Mouse (Mus musculus) testis, adult 2 months (tissue): ENCODE results near the gene Mia. TPM values are rescaled to one million over a fixed set of nuclear protein-coding genes. Genes with fewer than 3 reads are reported as not detected.
A peak's percentile ranks its signal among the peaks of the same experiment; 100 is the strongest.

Experiments used
- H3K27ac ChIP-seq: fragments of 200-500 bp; 2 replicates; pipeline ENCODE4 v1.5.1; 2012; ENCODE audit warnings: low read depth, low read length; ENCODE audit not compliant: control insufficient read depth, insufficient read depth
- H3K27me3 ChIP-seq: fragments of 200-500 bp; 2 replicates; pipeline ENCODE4 v1.6.1; 2012; ENCODE audit warnings: mild to moderate bottlenecking, low read length, moderate library complexity; ENCODE audit not compliant: control insufficient read depth, insufficient read depth
- H3K36me3 ChIP-seq: fragments of 200-500 bp; 2 replicates; pipeline ENCODE4 v1.6.1; 2012; ENCODE audit warnings: mild to moderate bottlenecking, low read length; ENCODE audit not compliant: control insufficient read depth, insufficient read depth
- H3K4me1 ChIP-seq: fragments of 200-500 bp; 2 replicates; pipeline ENCODE4 v1.6.1; 2012; ENCODE audit warnings: low read length; ENCODE audit not compliant: control insufficient read depth, insufficient read depth
- H3K4me3 ChIP-seq: fragments of 200-500 bp; 2 replicates; pipeline ENCODE4 v1.5.1; 2012; ENCODE audit warnings: low read depth, mild to moderate bottlenecking, low read length, moderate library complexity, mixed read lengths; ENCODE audit not compliant: control insufficient read depth
- CTCF ChIP-seq: fragments of 200-500 bp; IDR thresholded peaks from 2 replicates; pipeline ENCODE4 v1.5.1; 2012; ENCODE audit warnings: low read depth, mild to moderate bottlenecking, inconsistent platforms, low read length, moderate library complexity; ENCODE audit not compliant: control insufficient read depth, insufficient read depth, insufficient replicate concordance
- POLR2A ChIP-seq: fragments of 200-500 bp; IDR thresholded peaks from 2 replicates; pipeline ENCODE4 v1.6.1; 2012; ENCODE audit warnings: low read depth, mild to moderate bottlenecking, inconsistent platforms, low read length, moderate library complexity; ENCODE audit not compliant: control insufficient read depth
- polyA plus RNA-seq: library from polyadenylated mRNA; depleted of rRNA; stranded (reverse); fragments of >200 nt; gene quantifications from 2 replicates; pipeline ENCODE4 v1.2.3, GENCODE M21; 2012

Gene Mia
- polyA plus RNA-seq, 1 experiment = 6.9 TPM

DNA sequence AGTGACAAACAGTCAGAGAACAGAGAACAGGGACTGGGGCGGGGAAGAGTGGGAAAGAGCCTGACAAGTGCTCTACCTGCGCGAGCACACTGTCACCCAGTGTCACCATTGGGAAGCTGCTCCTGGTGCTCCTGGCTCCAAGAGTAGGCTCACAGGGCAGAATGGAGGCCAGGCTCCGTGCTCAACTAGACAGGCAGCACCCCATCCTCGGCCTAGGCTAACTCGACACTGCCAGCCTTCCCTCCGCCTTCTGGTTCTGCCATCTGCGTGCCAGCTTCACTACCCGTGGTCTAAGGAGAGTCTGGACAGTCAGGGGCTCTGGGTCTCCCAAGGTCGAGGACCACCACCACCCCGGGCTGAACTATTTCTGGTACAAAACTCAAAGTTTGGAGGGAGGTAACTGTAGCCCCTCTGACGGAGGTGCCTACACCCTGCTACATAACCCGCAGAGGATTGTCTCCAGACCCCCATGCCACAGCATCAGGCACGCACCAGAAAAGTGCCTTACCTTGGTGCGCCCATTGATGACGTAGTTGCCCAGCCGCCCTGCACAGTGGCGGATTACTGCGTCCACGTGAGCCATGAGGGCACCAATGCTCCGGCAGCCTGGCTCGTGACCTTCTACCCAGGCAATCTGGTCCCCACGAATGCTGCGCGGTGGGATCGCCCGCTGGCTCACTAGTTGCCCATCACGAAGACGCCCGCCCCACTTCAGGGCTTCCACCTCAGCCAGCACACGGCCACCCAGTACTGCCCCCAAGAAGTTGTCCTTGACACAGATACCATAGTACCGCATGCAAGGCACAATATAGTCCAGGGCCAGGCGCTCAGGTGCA is 16.6 kb downstream of the Mia start:
- H3K27ac ChIP-seq = no peak overlapping the region
- TF ChIP-seq POLR2A = no peak
- TF ChIP-seq CTCF = no peak
- no peaks in the 10 kb centered on the region for H3K27me3 ChIP-seq
- H3K4me1 ChIP-seq = peaks cover 27% of the 10 kb centered on the region
- peak overlapping the region; percentile 87 for H3K4me3 ChIP-seq
- H3K36me3 ChIP-seq = peaks cover 2% of the 10 kb centered on the region

DNA sequence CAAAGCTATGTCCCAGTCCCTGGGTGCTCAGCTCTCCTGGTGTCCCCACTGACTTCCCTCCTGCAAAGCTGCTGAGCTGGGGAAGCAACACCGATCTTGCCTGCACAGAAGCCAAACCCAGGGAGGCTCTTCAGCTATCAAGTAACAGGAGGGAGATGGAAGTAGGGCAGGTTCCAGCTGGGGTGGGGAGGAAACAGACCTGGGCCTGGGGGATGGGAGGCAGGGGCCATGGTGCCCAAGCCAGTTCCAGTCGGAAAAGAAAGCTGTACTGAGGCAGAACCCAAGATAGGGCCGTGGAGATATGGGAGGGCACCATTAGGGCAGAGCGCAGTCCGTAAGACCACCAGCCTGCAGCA is 17.5 kb downstream of the Mia start:
- Histone ChIP-seq H3K27me3 (no peaks in the 10 kb centered on the region), H3K4me1 (peaks cover 26% of the 10 kb centered on the region), H3K36me3 (peaks cover 2% of the 10 kb centered on the region), H3K27ac (no peak overlapping the region), H3K4me3 (no peak overlapping the region; the same call in 1 of the 2 replicates)
- TF ChIP-seq POLR2A = no peak
- no peak for TF ChIP-seq CTCF

DNA sequence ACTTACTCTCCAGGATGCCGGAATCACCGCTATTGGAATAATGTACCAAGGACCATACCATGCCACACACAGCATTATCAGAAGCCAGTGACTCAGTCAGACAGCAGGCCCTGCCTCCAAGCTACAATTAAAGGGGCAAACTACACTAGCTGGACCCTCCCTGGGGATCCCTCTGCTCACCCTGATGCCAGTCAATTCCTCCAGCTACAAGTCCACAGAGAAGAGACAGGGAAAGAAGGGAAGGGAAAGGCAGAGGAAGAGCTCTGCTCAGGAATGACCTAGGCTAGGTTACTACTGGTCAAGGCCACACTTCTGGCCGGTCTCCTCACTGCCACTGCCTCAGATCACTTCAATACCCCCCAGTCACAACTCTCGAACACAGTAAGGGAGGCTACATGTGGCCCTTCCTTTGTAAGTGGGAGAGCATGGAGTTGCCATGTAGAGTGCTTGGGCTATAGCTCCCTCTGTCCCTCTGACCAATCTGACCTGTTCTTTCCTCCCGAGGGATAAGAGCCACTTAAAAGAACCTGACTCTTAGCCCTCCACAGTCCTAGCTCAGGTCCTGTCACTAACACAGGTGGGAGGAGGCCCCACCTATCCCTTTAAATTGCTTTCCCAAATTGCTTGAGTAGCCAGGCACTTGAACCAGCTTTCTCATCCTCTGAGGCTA is 18.0 kb downstream of the Mia start:
- Histone ChIP-seq H3K36me3 (peaks cover 2% of the 10 kb centered on the region), H3K27ac (no peak overlapping the region), H3K4me1 (peaks cover 24% of the 10 kb centered on the region), H3K4me3 (no peak overlapping the region), H3K27me3 (no peaks in the 10 kb centered on the region)
- TF ChIP-seq POLR2A (no peak), CTCF (no peak)

DNA sequence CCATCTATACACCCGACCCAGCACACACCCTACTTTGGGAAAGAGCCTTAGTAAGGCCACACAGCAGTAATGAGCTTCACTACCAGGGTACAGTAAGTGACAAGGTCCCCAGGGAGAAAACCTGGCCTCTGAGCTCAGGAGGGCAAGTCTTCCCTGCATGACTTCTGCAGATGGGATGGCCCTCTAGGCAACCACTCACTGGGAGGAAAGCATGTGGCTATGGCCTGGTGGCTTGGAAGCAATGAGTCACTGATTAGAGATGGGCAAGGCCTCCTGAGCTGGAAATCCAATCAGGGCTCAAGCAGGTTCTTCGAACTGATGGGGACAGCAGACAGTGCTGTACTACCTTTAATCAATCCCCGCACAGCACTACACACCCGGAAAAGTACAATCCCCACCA is 19.2 kb downstream of the Mia start:
- H3K27me3 ChIP-seq = no peaks in the 10 kb centered on the region
- no peak overlapping the region for H3K27ac ChIP-seq
- peaks cover 2% of the 10 kb centered on the region for H3K36me3 ChIP-seq
- TF ChIP-seq CTCF = no peak
- no peak for TF ChIP-seq POLR2A
- H3K4me3 ChIP-seq = no peak overlapping the region
- H3K4me1 ChIP-seq = peaks cover 15% of the 10 kb centered on the region

DNA sequence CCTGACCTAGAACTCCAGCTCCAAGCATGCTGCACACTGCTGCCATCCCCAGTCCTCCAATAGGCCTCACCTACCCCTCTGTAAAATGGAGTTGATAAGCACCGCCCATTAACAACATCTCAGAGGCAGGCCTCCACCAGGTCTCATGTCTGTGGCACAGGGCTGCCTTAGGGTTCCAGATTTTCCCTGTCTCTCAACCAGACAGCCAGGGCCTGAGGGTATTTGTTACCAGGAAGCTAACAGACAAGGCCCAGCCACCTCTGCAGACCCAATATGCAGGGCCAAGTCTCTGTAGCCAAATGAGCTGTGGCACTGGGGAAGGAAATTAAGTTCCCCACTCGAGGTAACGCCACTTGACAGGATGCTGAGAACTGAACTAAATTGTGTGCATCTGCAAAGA is 20.0 kb downstream of the Mia start:
- no peak for TF ChIP-seq POLR2A
- no peak for TF ChIP-seq CTCF
- peaks cover 2% of the 10 kb centered on the region for H3K36me3 ChIP-seq
- no peak overlapping the region for H3K27ac ChIP-seq
- H3K4me3 ChIP-seq = no peak overlapping the region
- H3K27me3 ChIP-seq = no peaks in the 10 kb centered on the region
- peaks cover 15% of the 10 kb centered on the region for H3K4me1 ChIP-seq

DNA sequence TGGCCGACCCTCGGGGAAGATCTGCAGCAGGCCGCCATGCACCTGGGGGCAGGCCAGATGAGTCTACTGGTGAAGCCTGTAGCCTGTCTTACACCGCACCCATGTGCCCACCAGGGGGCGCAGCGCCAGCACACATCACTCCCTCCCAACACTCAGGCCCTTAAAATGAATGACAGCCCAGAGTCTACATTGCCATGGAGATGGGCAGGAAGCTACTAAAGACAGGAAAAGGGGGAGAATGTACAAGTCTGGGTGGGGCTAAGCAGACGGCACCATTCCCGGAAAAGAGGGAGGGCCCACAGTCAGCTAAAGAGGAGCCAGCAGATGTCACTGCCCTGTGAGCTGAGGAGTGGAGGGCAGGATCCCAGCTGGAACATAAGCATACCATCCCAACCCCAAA is 21.1 kb downstream of the Mia start:
- Histone ChIP-seq H3K36me3 (peaks cover 2% of the 10 kb centered on the region), H3K4me3 (no peak overlapping the region), H3K27ac (no peak overlapping the region), H3K4me1 (peaks cover 14% of the 10 kb centered on the region), H3K27me3 (no peaks in the 10 kb centered on the region)
- no peak for TF ChIP-seq POLR2A
- TF ChIP-seq CTCF = peak; percentile 79; the same call in 1 of the 2 replicates

DNA sequence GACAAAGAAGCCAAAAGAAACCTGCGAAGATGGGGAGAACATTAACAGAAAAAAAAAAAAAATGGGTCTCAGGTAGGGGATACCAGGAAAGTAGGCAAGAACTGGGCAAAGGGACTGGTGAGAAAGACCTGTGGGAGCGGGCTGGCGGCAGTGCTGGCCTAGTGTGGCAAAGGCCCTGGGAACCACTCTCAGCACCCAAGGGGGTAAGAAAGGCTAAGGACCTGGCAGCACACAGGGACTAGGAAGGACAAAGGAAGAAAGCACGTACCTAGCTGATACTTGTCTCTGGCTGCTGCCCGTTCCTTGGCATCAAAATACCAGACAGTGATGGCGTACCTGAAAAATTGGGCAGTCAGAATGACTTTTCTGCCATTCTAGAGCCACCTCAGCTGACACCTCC is 21.7 kb downstream of the Mia start:
- Histone ChIP-seq H3K36me3 (peaks cover 2% of the 10 kb centered on the region), H3K4me3 (no peak overlapping the region), H3K4me1 (peaks cover 11% of the 10 kb centered on the region), H3K27me3 (no peaks in the 10 kb centered on the region), H3K27ac (no peak overlapping the region)
- TF ChIP-seq CTCF = no peak
- TF ChIP-seq POLR2A = no peak

DNA sequence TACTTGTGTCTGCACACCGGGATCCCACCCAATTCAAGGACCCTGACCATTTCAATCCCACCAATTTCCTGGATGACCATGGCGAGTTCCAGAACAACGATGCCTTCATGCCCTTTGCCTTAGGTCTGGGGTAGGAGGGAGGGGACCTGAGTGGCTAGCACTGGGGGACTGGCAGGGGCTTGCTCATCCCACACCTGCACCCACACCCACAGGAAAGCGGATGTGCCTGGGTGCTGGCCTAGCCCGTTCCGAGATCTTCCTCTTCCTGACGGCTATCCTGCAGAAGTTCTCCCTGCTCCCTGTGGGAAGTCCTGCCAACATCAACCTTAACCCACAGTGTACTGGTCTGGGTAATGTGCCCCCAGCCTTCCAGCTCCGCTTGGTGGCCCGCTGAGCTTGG is 22.8 kb downstream of the Mia start:
- Histone ChIP-seq H3K27ac (no peak overlapping the region), H3K4me3 (no peak overlapping the region), H3K36me3 (peaks cover 2% of the 10 kb centered on the region), H3K4me1 (peaks cover 11% of the 10 kb centered on the region), H3K27me3 (no peaks in the 10 kb centered on the region)
- TF ChIP-seq POLR2A (no peak), CTCF (no peak)
